Mouse (Mus musculus): ENCODE data around the gene Epha4. TPM values are rescaled to one million over a fixed set of nuclear protein-coding genes. Genes with fewer than 3 reads are reported as not detected.

Epha4 gene
- total and polyA plus RNA-seq, 2 experiments from 2014 or later: 26.6 to 66.6 TPM

- Histone ChIP-seq H3K4me2 (ENCODE audit: low read depth, low read length, poor library complexity, severe bottlenecking) (no peak overlapping the region), H3K9me3 (ENCODE audit: low read length) (no peaks in the 10 kb centered on the region), H3K36me3 (ENCODE audit: insufficient read depth, low read length) (no peaks in the 10 kb centered on the region), H3K4me1 (ENCODE audit: insufficient read depth, low read length) (no peaks in the 10 kb centered on the region), H3K9ac (replicated peaks; ENCODE audit: low read length, poor library complexity, severe bottlenecking) (no peak overlapping the region), H3K4me3 (ENCODE audit: low read depth, low read length) (no peak overlapping the region), H3K27ac (ENCODE audit: low read depth, low read length) (no peak overlapping the region), H3K27me3 (ENCODE audit: insufficient read depth, low read length) (no peaks in the 10 kb centered on the region)
- DNase-seq (ENCODE audit: low spot score): no peak
- 75% methylated on average over 12 of the region's 12 CpGs for WGBS
- TF ChIP-seq CTCF (IDR thresholded peaks at IDR 0.05): no peak
- no peak for ATAC-seq (ENCODE audit: low FRiP score)
These were observed 25.1 kb upstream of the Epha4 start for GRCm38 (mm10) chr1:77539945-77540344.

GRCm38 (mm10) chr1:77538559-77538958, 23.7 kb upstream of the Epha4 start:
- 59% methylated on average over 2 of the region's 2 CpGs for WGBS
- Histone ChIP-seq H3K4me2 (ENCODE audit: low read depth, low read length, poor library complexity, severe bottlenecking) (no peak overlapping the region), H3K4me3 (ENCODE audit: low read depth, low read length) (no peak overlapping the region), H3K36me3 (ENCODE audit: insufficient read depth, low read length) (no peaks in the 10 kb centered on the region), H3K27me3 (ENCODE audit: insufficient read depth, low read length) (no peaks in the 10 kb centered on the region), H3K4me1 (ENCODE audit: insufficient read depth, low read length) (no peaks in the 10 kb centered on the region), H3K9me3 (ENCODE audit: low read length) (no peaks in the 10 kb centered on the region), H3K9ac (replicated peaks; ENCODE audit: low read length, poor library complexity, severe bottlenecking) (no peak overlapping the region), H3K27ac (ENCODE audit: low read depth, low read length) (no peak overlapping the region)
- DNase-seq (ENCODE audit: low spot score) (no peak), ATAC-seq (ENCODE audit: low FRiP score) (no peak)
- no peak for TF ChIP-seq CTCF (IDR thresholded peaks at IDR 0.05)

- ATAC-seq (ENCODE audit: low FRiP score): no peak
- no peak overlapping the region for H3K4me2 ChIP-seq (ENCODE audit: low read depth, low read length, poor library complexity, severe bottlenecking)
- H3K27ac ChIP-seq (ENCODE audit: low read depth, low read length): no peak overlapping the region
- no peaks in the 10 kb centered on the region for H3K27me3 ChIP-seq (ENCODE audit: insufficient read depth, low read length)
- H3K4me1 ChIP-seq (ENCODE audit: insufficient read depth, low read length): no peaks in the 10 kb centered on the region
- no peak overlapping the region for H3K4me3 ChIP-seq (ENCODE audit: low read depth, low read length)
- no peaks in the 10 kb centered on the region for H3K9me3 ChIP-seq (ENCODE audit: low read length)
- no peak overlapping the region for H3K9ac ChIP-seq (replicated peaks; ENCODE audit: low read length, poor library complexity, severe bottlenecking)
- TF ChIP-seq CTCF (IDR thresholded peaks at IDR 0.05): no peak
- 78% methylated on average over 5 of the region's 5 CpGs for WGBS
- no peaks in the 10 kb centered on the region for H3K36me3 ChIP-seq (ENCODE audit: insufficient read depth, low read length)
- DNase-seq (ENCODE audit: low spot score): no peak
These were observed 21.0 kb upstream of the Epha4 start for GRCm38 (mm10) chr1:77535905-77536304.

- ATAC-seq (ENCODE audit: low FRiP score) (no peak), DNase-seq (ENCODE audit: low spot score) (no peak)
- Histone ChIP-seq H3K27ac (ENCODE audit: low read depth, low read length) (no peak overlapping the region), H3K9ac (replicated peaks; ENCODE audit: low read length, poor library complexity, severe bottlenecking) (no peak overlapping the region), H3K27me3 (ENCODE audit: insufficient read depth, low read length) (no peaks in the 10 kb centered on the region), H3K4me1 (ENCODE audit: insufficient read depth, low read length) (no peaks in the 10 kb centered on the region), H3K36me3 (ENCODE audit: insufficient read depth, low read length) (no peaks in the 10 kb centered on the region), H3K4me3 (ENCODE audit: low read depth, low read length) (no peak overlapping the region), H3K9me3 (ENCODE audit: low read length) (no peaks in the 10 kb centered on the region), H3K4me2 (ENCODE audit: low read depth, low read length, poor library complexity, severe bottlenecking) (no peak overlapping the region)
- no peak for TF ChIP-seq CTCF (IDR thresholded peaks at IDR 0.05)
- WGBS: 37% methylated on average over 6 of the region's 6 CpGs
These were observed 17.8 kb upstream of the Epha4 start for GRCm38 (mm10) chr1:77532576-77533183.

- 39% methylated on average over 5 of the region's 5 CpGs for WGBS
- Histone ChIP-seq H3K27me3 (ENCODE audit: insufficient read depth, low read length) (no peaks in the 10 kb centered on the region), H3K4me2 (ENCODE audit: low read depth, low read length, poor library complexity, severe bottlenecking) (no peak overlapping the region), H3K36me3 (ENCODE audit: insufficient read depth, low read length) (no peaks in the 10 kb centered on the region), H3K4me1 (ENCODE audit: insufficient read depth, low read length) (no peaks in the 10 kb centered on the region), H3K9ac (replicated peaks; ENCODE audit: low read length, poor library complexity, severe bottlenecking) (no peak overlapping the region), H3K4me3 (ENCODE audit: low read depth, low read length) (no peak overlapping the region), H3K9me3 (ENCODE audit: low read length) (no peaks in the 10 kb centered on the region), H3K27ac (ENCODE audit: low read depth, low read length) (no peak overlapping the region)
- ATAC-seq (ENCODE audit: low FRiP score): no peak
- TF ChIP-seq CTCF (IDR thresholded peaks at IDR 0.05): no peak
- DNase-seq (ENCODE audit: low spot score): peak; percentile 52
These were observed 17.2 kb upstream of the Epha4 start for GRCm38 (mm10) chr1:77531934-77532575.

GRCm38 (mm10) chr1:77525082-77525481, 10.2 kb upstream of the Epha4 start:
- H3K9me3 ChIP-seq (ENCODE audit: low read length): no peaks in the 10 kb centered on the region
- no peaks in the 10 kb centered on the region for H3K36me3 ChIP-seq (ENCODE audit: insufficient read depth, low read length)
- H3K27ac ChIP-seq (ENCODE audit: low read depth, low read length): no peak overlapping the region
- no peak overlapping the region for H3K4me3 ChIP-seq (ENCODE audit: low read depth, low read length)
- no peaks in the 10 kb centered on the region for H3K27me3 ChIP-seq (ENCODE audit: insufficient read depth, low read length)
- DNase-seq (ENCODE audit: low spot score) (no peak), ATAC-seq (ENCODE audit: low FRiP score) (no peak)
- no peak for TF ChIP-seq CTCF (IDR thresholded peaks at IDR 0.05)
- no peak overlapping the region for H3K9ac ChIP-seq (replicated peaks; ENCODE audit: low read length, poor library complexity, severe bottlenecking)
- H3K4me1 ChIP-seq (ENCODE audit: insufficient read depth, low read length): no peaks in the 10 kb centered on the region
- 85% methylated on average over 8 of the region's 8 CpGs for WGBS
- no peak overlapping the region for H3K4me2 ChIP-seq (ENCODE audit: low read depth, low read length, poor library complexity, severe bottlenecking)

Measured in midbrain, postnatal 0 days (tissue).